Mouse (Mus musculus) bone marrow macrophage, adult 2 months (primary cell): Measurements from ENCODE around the gene Sidt1.

Experiments
- CTCF ChIP-seq: IDR thresholded peaks from 2 replicates; pipeline ENCODE4 v1.5.1; 2012; ENCODE audit warnings: low read depth, mild to moderate bottlenecking, low read length, moderate library complexity
- POLR2A ChIP-seq: IDR thresholded peaks from 2 replicates; pipeline ENCODE4 v1.6.1; 2012; ENCODE audit warnings: mild to moderate bottlenecking, low read depth, low read length, borderline replicate concordance

DNA sequence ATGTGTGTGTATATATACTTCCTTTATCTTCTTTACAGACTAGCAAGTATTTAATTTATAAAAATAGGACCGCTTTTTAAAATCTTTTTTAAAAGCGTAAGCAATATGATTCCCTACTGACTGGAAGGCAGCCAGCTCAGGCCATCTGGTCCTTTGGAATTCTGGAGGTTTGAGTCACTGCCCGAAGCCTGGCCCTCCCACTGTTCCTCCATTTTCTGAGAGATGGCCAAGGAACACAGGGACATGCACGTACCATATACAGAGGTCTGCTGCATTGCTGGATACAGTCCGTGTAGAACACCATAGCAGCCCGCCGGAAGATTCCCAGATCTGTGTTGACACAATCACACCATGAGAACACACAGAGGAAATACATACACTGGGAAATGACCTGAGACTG, 78.3 kb downstream of the Sidt1 start:
- no peak for TF ChIP-seq CTCF
- TF ChIP-seq POLR2A, result no peak
